Mouse (Mus musculus) hindbrain, embryonic 16.5 days (tissue): ENCODE measurements around the gene Khk. TPM values are rescaled to one million over a fixed set of nuclear protein-coding genes. Genes with fewer than 3 reads are reported as not detected.

Source experiments
- ATAC-seq: fragments of 200-750 bp; cut with Nextera tagmentation; 2 replicates; pipeline ENCODE4 v1.8.0; 2017; ENCODE audit warnings: moderate TSS enrichment, moderate library complexity
- H3K27ac ChIP-seq: fragments of 300-500 bp; sonication (generic); 2 replicates; pipeline ENCODE4 v1.5.1; 2014; ENCODE audit warnings: low read depth, mild to moderate bottlenecking, control low read depth, low read length, moderate library complexity
- H3K27me3 ChIP-seq: fragments of 300-500 bp; sonication (generic); replicated peaks from 2 replicates; pipeline ENCODE4 v1.6.1; 2014; ENCODE audit warnings: low read length; ENCODE audit not compliant: control insufficient read depth, insufficient read depth
- H3K36me3 ChIP-seq: fragments of 300-500 bp; sonication (generic); 2 replicates; pipeline ENCODE4 v1.6.1; 2014; ENCODE audit warnings: mild to moderate bottlenecking, low read length, moderate library complexity, mixed read lengths; ENCODE audit not compliant: control insufficient read depth, insufficient read depth
- H3K4me1 ChIP-seq: fragments of 300-500 bp; sonication (generic); 2 replicates; pipeline ENCODE4 v1.6.1; 2014; ENCODE audit warnings: low read depth, low read length; ENCODE audit not compliant: control insufficient read depth, insufficient read depth
- H3K4me2 ChIP-seq: fragments of 300-500 bp; sonication (generic); 2 replicates; pipeline ENCODE4 v1.6.1; 2014; ENCODE audit warnings: mild to moderate bottlenecking, low read length, control low read depth, moderate library complexity
- H3K4me3 ChIP-seq: fragments of 300-500 bp; sonication (generic); 2 replicates; pipeline ENCODE4 v1.5.1; 2014; ENCODE audit warnings: mild to moderate bottlenecking, low read length, control low read depth, moderate library complexity
- H3K9ac ChIP-seq: fragments of 300-500 bp; sonication (generic); 2 replicates; pipeline ENCODE4 v1.6.1; 2014; ENCODE audit warnings: low read depth, mild to moderate bottlenecking, control low read depth, low read length, moderate library complexity
- H3K9me3 ChIP-seq: fragments of 300-500 bp; sonication (generic); 2 replicates; pipeline ENCODE4 v1.6.1; 2014; ENCODE audit warnings: mild to moderate bottlenecking, low read length, moderate library complexity; ENCODE audit not compliant: control insufficient read depth
- WGBS: fragments of 180-500 bp; shearing (Covaris S2); extraction: QIAGEN DNeasy Blood & Tissue Kit; methylation state at CpG from one replicate; pipeline ENCODE4 v1.1.7; 2014; 5-methylcytosine and 5-hydroxymethylcytosine counted together
- polyA plus RNA-seq: library from polyadenylated mRNA; unstranded; fragments of >200 nt; fragmentation: Nextera tagmentation; extraction: Ambion mirVana; gene quantifications from 2 replicates; pipeline ENCODE4 v1.2.1, GENCODE M21; 2015

Gene Khk
- polyA plus RNA-seq, 1 experiment from 2014 or later, result 13.7 TPM

DNA sequence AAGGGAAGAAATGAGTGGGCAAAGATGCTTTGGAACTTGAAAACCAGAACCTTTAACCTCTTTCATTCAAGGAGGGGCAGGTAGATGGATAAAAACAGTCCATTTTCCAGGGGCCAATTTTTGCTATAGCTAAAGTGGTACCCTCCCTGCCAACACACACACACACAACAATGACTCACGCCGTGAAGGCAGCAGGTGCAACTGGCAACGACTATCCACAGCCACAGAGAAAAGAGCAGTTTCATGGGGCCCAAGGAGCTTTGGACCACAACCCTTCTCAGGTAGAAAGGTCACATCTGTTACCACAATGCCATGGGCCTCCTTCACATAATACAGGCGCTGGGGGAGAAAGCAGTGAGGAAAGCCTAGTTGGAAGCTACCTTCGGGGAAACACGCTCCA is 34.5 kb downstream of the Khk start:
- Histone ChIP-seq H3K9me3 (no peaks in the 10 kb centered on the region), H3K27ac (no peak overlapping the region), H3K36me3 (peaks cover 31% of the 10 kb centered on the region), H3K9ac (no peak overlapping the region), H3K4me1 (peaks cover 22% of the 10 kb centered on the region), H3K27me3 (no peaks in the 10 kb centered on the region), H3K4me3 (no peak overlapping the region), H3K4me2 (no peak overlapping the region)
- ATAC-seq, result no peak
- WGBS, result 94% methylated on average over 6 of the region's 6 CpGs

- Histone ChIP-seq H3K4me1 (peaks cover 21% of the 10 kb centered on the region), H3K36me3 (peaks cover 29% of the 10 kb centered on the region), H3K9ac (no peak overlapping the region), H3K9me3 (no peaks in the 10 kb centered on the region), H3K4me3 (no peak overlapping the region), H3K27ac (no peak overlapping the region), H3K4me2 (no peak overlapping the region), H3K27me3 (no peaks in the 10 kb centered on the region)
- ATAC-seq, result no peak
- WGBS, result 95% methylated on average over 6 of the region's 6 CpGs
Observed at GRCm38 (mm10) chr5:30957891-30958290, 36.7 kb downstream of the Khk start.

- peaks cover 21% of the 10 kb centered on the region for H3K36me3 ChIP-seq
- H3K27ac ChIP-seq, result peak overlapping the region; percentile 83
Observed at GRCm38 (mm10) chr5:30959198-30959854, 38.1 kb downstream of the Khk start.

DNA sequence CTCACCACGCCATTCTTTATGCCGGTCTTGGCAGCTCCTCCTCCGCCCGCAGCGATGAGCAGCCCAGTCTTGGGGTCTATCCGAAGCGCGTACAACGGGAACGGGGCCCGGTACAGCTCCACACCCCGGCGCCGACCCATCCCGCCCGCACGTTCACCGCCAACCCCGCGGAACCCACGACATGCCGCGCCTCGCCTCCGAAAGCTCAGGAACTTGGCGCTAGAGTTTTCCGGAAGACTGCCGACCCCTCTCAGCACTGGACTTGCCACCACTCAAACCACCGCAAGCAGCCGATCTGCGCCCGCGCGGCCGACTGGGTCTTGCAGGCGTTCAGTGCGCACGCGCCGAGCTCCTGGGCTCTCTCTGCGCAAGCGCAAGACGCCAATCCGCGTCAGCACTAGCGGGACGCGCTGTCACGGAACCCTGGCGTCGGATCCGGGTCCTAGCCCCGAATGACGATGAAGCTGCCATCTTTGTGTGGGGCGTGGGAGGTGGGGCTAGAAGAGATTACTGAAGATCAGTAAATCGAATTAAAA is 38.8 kb downstream of the Khk start, which contains the start of gene Preb:
Gene Preb, minus strand, starts transcription at position 396 of the 536 bp plus-strand sequence.
- ATAC-seq, result peak; percentile 98
- Histone ChIP-seq H3K27me3 (no peaks in the 10 kb centered on the region), H3K27ac (peak within 1 kb of the TSS; percentile 83), H3K4me2 (peak within 1 kb of the TSS; percentile 71), H3K4me1 (peaks cover 21% of the 10 kb centered on the region), H3K9ac (peak within 1 kb of the TSS; percentile 89), H3K36me3 (peaks cover 17% of the 10 kb centered on the region), H3K4me3 (peak within 1 kb of the TSS; percentile 48), H3K9me3 (no peaks in the 10 kb centered on the region)
- under 1% methylated on average over 56 of the region's 56 CpGs for WGBS

More at GRCm38 (mm10) chr5:30959198-30959854, 38.1 kb downstream of the Khk start:
- no peak for ATAC-seq
- no peaks in the 10 kb centered on the region for H3K9me3 ChIP-seq
- peak overlapping the region; percentile 89 for H3K9ac ChIP-seq
- peak overlapping the region; percentile 71 for H3K4me2 ChIP-seq
- H3K27me3 ChIP-seq, result no peaks in the 10 kb centered on the region
- peak overlapping the region; percentile 48 for H3K4me3 ChIP-seq
- 36% methylated on average over 19 of the region's 19 CpGs for WGBS
- peaks cover 21% of the 10 kb centered on the region for H3K4me1 ChIP-seq

- no peaks in the 10 kb centered on the region for H3K27me3 ChIP-seq
- H3K4me2 ChIP-seq, result peak overlapping the region; percentile 71
- no peak for ATAC-seq
- H3K36me3 ChIP-seq, result peaks cover 9% of the 10 kb centered on the region
- H3K4me1 ChIP-seq, result peaks cover 21% of the 10 kb centered on the region
- WGBS, result 92% methylated on average over 2 of the region's 2 CpGs
- H3K9ac ChIP-seq, result peak overlapping the region; percentile 63
- peak overlapping the region; percentile 48; the same call in 1 of the 2 replicates for H3K4me3 ChIP-seq
- peak overlapping the region; percentile 74 for H3K27ac ChIP-seq
- no peaks in the 10 kb centered on the region for H3K9me3 ChIP-seq
Observed at GRCm38 (mm10) chr5:30960814-30961213, 39.6 kb downstream of the Khk start.

DNA sequence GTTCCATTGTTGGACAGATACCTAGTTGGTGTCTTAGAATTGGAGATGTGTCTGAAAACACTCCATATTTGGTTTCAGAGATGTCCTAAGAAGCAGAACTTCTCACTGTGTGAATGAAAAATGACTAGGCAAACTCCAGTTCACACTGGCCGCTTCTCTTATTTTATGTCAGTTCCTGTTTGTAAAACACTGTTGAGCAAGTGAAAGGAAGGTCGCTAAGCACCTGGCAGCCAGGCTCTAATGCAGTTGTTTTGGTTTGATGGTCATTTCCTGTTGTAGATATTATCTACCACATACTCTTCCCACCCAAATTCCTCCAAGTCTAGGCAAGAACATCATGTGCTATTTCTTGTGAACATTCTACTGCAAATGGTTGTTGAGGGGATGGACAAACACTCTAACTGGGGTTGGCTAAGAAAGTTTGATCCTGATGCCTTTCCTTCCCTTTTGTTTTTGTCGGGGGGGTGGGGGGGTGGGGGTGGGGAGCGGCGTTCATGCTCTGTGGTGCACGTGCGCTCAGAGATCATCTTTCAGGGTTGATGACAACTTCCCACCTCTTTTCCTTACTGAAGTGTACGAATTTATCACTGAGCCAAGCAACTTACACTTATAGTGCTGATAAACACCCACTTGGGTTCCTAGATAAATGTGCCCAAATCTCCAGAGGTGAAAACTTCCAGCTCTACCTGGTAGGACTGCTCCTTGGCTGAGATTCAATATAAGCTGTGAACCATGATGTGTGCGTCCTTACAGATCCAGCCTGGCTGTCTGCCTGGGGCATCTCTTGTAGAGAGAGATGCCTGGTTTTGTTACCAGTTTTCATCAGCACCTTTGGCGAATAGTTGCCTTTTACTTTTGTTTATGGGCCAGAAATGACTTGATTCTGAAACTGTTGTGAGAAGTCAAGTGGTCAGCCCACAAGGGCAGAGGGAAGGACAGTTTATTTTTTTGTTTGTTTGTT is 40.6 kb downstream of the Khk start:
- H3K27ac ChIP-seq, result no peak overlapping the region
- no peak overlapping the region for H3K9ac ChIP-seq
- no peak overlapping the region for H3K4me2 ChIP-seq
- no peaks in the 10 kb centered on the region for H3K27me3 ChIP-seq
- no peaks in the 10 kb centered on the region for H3K9me3 ChIP-seq
- H3K4me1 ChIP-seq, result peaks cover 21% of the 10 kb centered on the region
- ATAC-seq, result no peak
- no peak overlapping the region for H3K4me3 ChIP-seq
- peaks cover 7% of the 10 kb centered on the region; the same call in 1 of the 2 replicates for H3K36me3 ChIP-seq
- WGBS, result 82% methylated on average over 10 of the region's 10 CpGs

DNA sequence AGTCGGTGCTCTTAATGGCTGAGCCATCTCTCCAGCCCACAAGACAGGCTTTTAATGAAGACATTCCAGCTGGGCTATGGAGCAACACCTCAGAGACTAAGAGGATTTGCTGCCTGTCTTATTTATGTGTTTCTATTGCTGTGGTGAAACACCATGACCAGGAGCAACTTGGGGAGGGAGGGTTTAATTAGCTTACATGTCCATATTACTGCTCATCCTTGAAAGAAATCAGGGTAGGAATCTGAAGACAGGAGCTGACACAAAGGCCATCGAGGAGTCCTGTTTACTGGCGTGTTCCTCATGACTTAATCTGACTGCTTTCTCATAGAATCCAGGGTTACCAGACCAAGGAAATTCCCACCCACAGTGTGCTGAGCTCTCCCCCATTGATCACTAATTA is 42.7 kb downstream of the Khk start:
- H3K4me1 ChIP-seq, result peaks cover 6% of the 10 kb centered on the region
- H3K9me3 ChIP-seq, result no peaks in the 10 kb centered on the region
- WGBS, result 57% methylated on average over 3 of the region's 3 CpGs
- ATAC-seq, result no peak
- no peak overlapping the region for H3K9ac ChIP-seq
- H3K4me2 ChIP-seq, result no peak overlapping the region
- no peaks in the 10 kb centered on the region for H3K27me3 ChIP-seq
- no peak overlapping the region for H3K4me3 ChIP-seq
- no peak overlapping the region for H3K27ac ChIP-seq
- H3K36me3 ChIP-seq, result no peaks in the 10 kb centered on the region

GRCm38 (mm10) chr5:30966189-30966588 is 45.0 kb downstream of the Khk start:
- H3K4me2 ChIP-seq, result no peak overlapping the region
- 87% methylated on average over 4 of the region's 4 CpGs for WGBS
- H3K9me3 ChIP-seq, result no peaks in the 10 kb centered on the region
- H3K36me3 ChIP-seq, result no peaks in the 10 kb centered on the region
- no peak for ATAC-seq
- H3K4me1 ChIP-seq, result no peaks in the 10 kb centered on the region
- H3K27me3 ChIP-seq, result no peaks in the 10 kb centered on the region
- no peak overlapping the region for H3K27ac ChIP-seq
- H3K9ac ChIP-seq, result no peak overlapping the region
- no peak overlapping the region for H3K4me3 ChIP-seq

GRCm38 (mm10) chr5:30968416-30968815 is 47.2 kb downstream of the Khk start, which contains the start of gene Tcf23:
Tcf23 (plus strand) TSS chr5:30968662.
- Histone ChIP-seq H3K4me3 (no peak within 1 kb of the TSS), H3K9me3 (no peaks in the 10 kb centered on the region), H3K36me3 (no peaks in the 10 kb centered on the region), H3K27me3 (no peaks in the 10 kb centered on the region), H3K4me1 (no peaks in the 10 kb centered on the region), H3K9ac (no peak within 1 kb of the TSS), H3K27ac (no peak within 1 kb of the TSS), H3K4me2 (no peak within 1 kb of the TSS)
- 83% methylated on average over 8 of the region's 8 CpGs for WGBS
- ATAC-seq, result no peak
